Mouse (Mus musculus) fibroblast of lung, adult 2 months (primary cell): ENCODE results near the gene Sf1.
A peak's percentile ranks its signal among the peaks of the same experiment; 100 is the strongest.

Experiments used
- DNase-seq: peaks from one replicate; pipeline ENCODE4 v3.0.0-alpha.2; 2011; ENCODE audit warnings: low read depth

The Sf1 gene

DNA sequence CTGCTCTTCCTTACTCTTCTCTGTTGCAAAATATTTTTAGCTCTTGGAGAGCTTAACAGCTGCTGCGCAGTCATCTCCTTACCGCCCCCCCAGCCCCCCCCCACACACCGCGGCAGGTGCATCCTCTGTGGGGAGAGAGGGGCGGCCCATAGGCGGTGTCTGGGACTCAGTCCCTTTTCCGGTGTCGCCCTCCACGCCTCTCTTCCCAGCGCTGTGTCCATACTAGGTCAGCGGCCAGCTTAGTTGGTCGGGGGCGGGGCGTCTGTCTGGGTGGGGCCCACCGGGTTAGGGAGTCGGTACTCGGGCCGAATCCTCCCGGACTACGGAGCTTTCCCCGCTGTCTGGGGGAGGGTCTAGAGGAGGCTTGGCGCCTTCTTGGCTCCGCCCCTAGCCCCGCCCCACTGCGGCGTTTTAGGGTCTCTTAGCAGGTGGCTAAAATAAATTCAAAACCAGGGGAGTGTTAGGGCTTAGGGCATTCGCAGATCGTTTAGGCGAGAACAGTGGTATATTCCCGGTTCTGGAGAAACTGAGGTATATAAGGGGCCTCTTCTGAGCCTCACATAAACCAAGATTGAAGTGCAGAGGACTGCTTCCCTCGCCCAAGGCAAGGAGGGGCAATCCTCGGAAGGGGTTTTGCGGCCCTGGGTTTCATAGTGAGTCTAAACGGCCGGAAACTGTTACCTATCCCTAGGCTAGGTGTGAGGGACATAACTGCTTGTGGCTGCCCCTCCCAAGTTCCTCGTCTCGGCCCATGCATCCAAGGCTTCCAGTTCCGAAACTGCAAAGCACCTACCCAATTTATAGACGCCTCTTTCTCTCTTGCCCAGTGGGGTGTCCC lies 35.2 kb downstream of the Sf1 start:
- no peak for DNase-seq

- DNase-seq, result no peak
These were observed 36.0 kb downstream of the Sf1 start, which contains the start of gene Rasgrp2 for GRCm38 (mm10) chr19:6399285-6400095. Gene Rasgrp2, plus strand, starts transcription at chr19:6399340.

- DNase-seq, result no peak
These were observed 36.9 kb downstream of the Sf1 start for GRCm38 (mm10) chr19:6400096-6401086.

DNA sequence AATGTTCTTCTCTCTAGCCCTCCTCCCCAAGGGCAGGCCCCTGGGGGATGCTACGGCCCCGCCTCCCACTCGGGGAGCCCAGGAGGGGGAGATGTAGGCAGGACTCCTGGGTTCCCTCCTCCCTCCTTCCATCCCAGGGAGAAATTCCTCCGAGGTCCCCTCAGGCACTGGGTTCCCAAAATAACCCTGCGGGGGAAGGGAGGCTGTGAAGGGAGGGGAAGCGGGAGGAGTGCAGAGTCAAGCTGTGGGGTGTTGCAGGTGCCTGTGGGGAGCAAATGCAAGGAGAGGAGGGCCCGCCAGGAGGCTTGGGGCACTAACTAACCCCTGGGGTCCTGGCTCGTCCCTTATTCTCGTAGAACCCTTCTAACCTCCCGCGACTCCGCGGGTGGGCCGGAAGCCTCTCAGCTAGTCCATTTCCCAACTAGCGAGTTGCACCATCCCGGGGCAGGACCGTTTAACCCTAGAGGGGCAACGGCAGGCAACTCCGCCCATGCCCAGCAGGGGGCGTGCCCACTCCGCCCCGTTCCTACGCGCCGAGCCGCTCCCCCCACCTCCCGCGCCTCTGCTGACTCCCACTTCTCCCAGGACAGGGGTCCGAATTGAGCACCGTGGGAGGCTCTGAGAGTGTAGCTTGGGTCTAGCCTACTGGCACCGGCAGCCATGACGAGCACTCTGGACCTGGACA lies 37.8 kb downstream of the Sf1 start:
- peak; percentile 16 for DNase-seq

DNA sequence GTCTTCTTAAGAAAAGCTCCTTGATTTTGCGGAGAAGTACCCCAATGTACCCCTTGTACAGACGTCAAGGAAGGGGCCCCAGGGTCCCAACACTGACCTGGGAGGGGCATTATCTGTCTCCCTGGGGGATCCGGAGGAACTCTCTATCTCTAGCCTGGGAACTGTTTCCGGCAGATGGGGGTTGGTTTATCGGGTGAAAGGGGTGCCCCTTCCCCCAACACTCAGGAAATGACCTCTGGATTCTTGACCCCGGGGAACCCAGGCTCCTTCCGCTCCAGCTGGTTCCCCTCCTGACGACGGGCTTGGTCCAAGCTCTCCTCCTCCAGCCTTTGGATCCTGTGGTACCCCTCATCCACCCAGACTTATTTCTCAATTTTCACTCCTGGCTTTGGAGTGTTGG lies 38.5 kb downstream of the Sf1 start:
- DNase-seq, result no peak

- DNase-seq, result no peak
These were observed 40.4 kb downstream of the Sf1 start for GRCm38 (mm10) chr19:6403869-6404268.

GRCm38 (mm10) chr19:6405433-6405832 lies 41.9 kb downstream of the Sf1 start:
- no peak for DNase-seq

GRCm38 (mm10) chr19:6407109-6407508 lies 43.6 kb downstream of the Sf1 start:
- DNase-seq, result no peak

DNA sequence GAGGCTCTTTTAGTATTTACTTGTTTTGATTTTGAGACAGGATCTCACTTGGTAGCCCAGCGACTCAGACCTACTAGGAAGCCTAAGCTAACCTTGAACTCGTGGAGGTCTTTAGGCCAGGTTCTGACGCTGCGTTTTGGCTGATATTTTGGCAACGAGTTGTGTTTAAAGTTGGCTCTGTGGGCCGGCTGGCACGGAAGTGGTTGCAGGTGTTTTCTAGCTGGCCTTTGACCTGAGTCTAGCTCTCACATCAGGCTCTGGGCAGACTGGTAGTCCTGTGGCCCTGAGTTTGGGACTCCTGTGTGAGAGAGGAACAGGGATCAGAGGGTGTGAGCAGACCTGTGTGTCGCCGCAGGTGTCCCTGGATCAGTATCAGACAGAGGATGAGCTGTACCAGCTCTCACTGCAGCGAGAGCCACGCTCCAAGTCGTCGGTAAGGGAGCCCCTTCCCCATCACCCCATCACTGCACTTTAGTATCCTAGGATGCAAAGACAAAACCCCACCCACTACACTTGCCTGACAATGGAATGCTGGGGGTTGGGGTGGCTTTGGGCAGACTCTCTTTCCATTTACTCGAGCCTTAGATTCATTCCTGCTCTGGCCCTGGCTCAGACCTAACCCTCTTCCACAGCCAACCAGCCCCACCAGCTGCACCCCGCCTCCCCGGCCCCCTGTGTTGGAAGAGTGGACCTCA lies 44.5 kb downstream of the Sf1 start:
- no peak for DNase-seq

GRCm38 (mm10) chr19:6408749-6409148 lies 45.3 kb downstream of the Sf1 start:
- no peak for DNase-seq

- DNase-seq, result no peak
These were observed 45.7 kb downstream of the Sf1 start for GRCm38 (mm10) chr19:6409176-6409575.

- DNase-seq, result no peak
These were observed 46.4 kb downstream of the Sf1 start for GRCm38 (mm10) chr19:6409936-6410335.

DNA sequence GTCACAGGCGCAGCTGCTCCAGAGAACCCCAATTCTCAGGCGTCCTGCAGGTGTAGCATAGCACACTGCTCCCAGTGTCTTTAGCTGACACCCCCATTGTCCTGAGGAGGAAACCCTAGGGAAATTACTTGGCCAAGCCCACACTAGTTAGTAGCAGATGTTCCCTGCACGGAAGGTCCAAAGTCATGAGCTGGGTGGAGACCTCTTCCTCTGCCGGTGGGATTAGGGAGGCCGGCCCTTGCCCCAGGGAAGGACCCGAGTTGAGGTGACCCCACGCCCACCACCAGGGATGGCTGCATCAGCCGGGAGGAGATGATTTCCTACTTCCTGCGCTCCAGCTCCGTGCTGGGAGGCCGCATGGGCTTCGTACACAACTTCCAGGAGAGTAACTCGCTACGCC lies 49.3 kb downstream of the Sf1 start:
- no peak for DNase-seq

GRCm38 (mm10) chr19:6415454-6415853 lies 52.0 kb downstream of the Sf1 start:
- no peak for DNase-seq

DNA sequence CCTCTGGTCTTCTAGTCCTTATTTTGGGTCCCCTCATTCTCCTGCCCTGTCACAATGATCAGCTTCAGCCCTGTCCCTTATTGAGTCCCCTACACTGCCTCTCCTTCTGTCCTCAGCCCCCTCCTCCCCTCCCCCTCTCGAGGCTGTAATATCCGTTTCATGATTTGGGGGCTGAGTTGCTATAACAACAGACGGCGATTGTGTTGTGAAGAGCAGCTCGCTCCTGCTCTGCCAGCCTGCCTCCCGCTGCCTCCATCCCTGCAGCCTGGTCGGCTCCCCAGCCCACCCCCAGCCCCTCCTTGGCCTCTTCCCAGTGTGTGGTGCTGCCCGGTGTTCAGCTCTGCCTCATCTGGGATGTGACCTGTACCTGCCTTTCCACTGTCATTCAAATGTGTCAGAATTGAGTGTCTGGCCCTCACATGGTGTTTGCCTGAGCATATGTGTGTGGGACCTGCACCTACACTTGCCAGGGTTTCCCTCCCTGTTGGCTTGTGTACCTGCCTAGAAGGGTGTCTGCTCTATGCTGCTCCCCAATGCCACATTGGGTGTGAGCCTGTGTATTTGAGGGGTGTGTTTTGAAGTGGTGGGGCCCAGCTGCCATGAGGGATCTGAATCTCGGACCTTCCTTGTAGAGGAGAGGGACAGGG lies 52.8 kb downstream of the Sf1 start:
- no peak for DNase-seq

GRCm38 (mm10) chr19:6416894-6417761 lies 53.6 kb downstream of the Sf1 start:
- DNase-seq, result no peak

DNA sequence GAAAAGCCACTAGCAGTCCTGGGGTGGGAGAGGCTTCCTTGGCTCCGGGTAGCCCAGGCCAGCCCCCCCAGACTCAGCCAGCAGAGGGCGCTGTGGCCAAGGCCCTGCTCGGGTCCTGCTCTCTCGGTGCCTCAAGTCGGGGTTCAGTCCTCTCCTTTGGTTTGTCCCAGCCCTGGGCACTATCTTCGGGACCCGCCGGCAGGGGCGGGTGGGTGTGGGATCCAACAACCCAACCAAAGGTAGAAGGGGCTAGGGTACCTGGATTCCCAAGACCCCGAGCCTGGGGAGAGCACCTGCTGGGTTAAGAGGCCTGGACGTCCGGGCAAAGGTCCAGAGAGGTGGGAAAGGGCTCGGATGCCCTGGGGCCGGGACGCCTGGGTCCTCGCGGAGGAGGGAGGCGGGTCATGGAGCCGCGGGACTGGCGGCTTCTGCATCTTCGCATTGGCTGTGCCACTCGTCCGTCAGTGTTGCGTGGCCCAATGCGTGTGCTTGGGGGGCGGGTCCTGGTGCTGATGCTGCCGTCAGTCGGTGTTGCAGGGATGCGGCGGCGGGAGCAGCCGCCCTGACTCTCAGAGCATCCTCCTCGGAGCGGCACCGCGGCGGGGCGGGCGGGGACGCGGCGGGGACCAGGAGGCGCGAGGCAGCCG lies 54.9 kb downstream of the Sf1 start, which contains the start of gene Nrxn2:
Gene Nrxn2 (plus strand): TSS at position 499 of the 647 bp plus-strand sequence.
- peak; percentile 55 for DNase-seq

GRCm38 (mm10) chr19:6418984-6419692 lies 55.6 kb downstream of the Sf1 start:
- no peak for DNase-seq
